Mouse (Mus musculus): Measurements from ENCODE around the gene Ptprn.

DNA sequence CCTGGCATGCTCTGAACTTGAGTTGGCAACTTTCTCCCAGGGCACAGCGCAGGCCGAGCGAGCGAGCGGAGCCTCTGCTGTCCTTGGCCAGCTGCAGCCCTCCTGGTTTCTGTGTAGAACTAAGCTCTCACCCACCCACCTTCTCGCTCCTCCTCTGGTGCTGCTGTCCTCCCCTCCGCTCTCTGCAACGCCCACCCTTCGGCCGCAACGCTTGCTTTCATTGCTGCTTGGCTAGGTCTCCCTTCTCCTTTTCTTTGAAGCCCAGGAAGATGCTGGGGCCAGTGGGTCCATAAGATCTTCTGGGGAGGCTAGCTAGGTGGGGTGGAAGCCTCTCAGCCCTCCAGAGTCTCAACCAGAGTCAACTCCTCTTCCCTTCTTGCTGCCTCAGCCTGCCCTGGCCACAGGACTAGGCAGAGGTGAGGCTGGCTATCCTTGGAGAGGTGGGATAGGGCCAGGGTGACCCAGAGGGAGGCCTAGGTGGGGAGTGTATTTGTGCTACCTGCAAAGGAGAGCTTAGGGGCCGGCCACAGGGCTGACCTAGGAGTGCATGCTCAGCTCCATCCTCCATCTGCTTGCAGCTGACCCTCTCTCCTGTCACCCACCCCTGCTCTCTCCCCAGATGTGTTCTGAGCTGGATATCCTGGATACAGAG lies 20.0 kb downstream of the Ptprn start:
- TF ChIP-seq CEBPB (IDR thresholded peaks at IDR 0.05; ENCODE audit: low read depth): no peak
- no peak for TF ChIP-seq USF1 (IDR thresholded peaks at IDR 0.05; ENCODE audit: low read depth)
- TF ChIP-seq MAX (IDR thresholded peaks at IDR 0.05): no peak
